Mouse (Mus musculus): Measurements from ENCODE around the gene Gpr155.

The Gpr155 gene

DNA sequence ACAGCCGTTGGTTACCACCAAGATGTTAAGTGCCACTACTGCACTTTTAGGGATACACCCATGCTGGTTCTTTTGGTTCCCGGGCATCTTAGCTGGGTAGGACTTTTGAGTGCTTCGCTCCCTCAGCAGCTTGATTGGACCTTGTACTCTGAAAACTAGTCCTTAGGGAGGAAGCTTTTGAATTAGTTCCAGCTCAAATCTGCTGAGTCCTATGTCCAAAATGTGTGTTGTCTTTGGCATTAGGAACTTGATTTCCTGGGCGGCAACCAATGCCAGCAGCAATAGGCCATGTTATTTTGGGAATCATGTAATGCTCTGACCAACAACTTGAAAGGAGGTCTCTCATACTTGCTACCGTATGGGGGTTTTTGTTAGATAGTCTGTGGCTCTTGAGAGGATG is 60.5 kb downstream of the Gpr155 start:
- DNase-seq (ENCODE audit: extremely low read depth, low read depth): no peak

DNA sequence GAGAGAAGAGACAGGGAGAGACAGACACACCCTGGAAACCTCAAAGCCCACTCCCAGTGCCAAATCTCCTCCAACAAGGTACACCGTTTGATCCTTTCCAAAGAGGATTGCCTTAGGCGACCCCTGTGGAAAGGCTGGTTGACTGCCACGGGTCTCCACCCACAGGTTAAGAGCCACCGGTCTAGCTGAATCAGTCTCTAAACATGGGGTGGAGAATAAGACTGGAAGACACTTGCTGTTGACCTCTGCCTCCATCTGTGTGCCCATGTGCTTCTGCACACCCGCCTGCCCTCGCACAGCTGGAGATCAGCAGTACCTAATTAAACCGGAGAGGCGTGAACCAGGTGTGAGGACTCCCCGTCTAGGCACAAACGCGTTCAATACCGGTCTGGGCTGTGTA is 63.4 kb downstream of the Gpr155 start:
- no peak for DNase-seq (ENCODE audit: extremely low read depth, low read depth)

DNA sequence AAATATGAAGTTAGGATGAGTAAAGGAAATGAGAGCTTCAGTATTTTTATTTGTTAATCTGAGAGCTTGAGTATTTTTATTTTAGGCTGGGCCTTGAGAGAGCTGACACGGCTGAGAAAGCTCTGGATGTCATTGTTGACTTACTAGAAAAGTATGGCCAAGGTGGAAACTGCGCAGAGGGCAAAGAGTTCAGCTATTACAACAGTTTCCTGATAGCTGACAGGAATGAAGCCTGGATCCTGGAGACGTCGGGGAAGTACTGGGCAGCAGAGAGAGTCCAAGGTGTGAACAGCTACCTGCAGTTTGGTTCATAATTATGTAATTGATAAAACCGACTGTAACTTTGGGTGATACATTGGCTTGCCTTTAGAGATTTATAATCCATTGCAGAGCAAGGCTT is 67.2 kb downstream of the Gpr155 start:
- DNase-seq (ENCODE audit: extremely low read depth, low read depth): no peak

DNA sequence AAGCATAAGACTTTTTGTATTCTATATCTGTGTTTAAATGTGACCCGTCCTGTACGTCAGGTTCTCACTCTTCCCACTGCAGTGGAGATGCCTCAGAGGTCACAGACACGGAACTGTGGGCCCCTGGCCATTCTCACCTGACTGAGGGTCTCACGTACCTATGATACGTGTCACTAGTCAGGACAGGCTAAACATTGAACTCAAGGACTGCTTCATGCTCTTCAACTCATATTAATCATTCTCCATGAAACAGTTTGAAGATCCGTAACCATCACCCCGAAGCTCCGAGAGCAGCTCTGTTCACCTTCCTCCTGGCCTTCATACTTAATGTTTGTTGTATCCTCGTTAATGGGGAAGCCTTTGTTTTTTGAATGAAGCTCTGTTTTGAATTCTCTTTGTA is 68.9 kb downstream of the Gpr155 start:
- DNase-seq (ENCODE audit: extremely low read depth, low read depth): no peak

DNA sequence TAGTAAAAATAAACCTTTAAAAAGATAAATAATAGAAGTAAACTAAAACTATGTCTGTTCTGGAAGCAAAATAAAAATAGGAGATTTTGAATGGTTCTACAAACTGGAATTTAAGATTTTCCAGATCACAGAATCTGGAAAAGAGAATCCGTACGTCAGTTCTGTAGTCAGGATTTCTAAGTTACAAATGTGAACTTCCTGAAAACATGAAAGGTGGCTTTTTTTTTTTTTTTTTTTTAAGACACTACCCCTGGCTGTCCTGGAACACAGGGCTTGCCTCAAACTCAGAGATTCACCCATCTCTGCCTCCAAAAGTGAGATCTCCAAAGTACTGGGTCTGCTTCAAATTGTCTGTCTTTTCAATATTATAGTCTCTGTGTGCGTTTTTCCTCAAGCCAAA is 72.1 kb downstream of the Gpr155 start:
- no peak for DNase-seq (ENCODE audit: extremely low read depth, low read depth)

DNA sequence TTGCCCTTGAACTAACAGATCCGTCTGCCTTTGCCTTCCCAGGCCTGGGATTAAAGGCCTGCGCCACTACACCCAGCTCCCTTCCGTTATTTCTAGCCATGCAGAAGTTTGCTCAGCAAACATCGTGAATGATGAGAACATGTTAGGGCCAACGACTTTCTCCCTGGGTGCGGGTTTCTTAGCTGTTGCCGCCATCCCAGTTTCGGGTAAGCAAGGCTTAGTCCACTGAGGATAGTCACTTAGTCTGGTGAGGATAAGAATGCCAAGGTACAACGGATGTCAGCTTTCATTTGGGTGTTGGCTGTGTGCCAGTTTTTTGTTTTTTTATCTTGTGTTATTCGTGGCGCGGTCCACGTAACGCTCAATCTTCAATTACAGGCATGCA is 73.3 kb downstream of the Gpr155 start:
- DNase-seq (ENCODE audit: extremely low read depth, low read depth): peak; percentile 79

DNA sequence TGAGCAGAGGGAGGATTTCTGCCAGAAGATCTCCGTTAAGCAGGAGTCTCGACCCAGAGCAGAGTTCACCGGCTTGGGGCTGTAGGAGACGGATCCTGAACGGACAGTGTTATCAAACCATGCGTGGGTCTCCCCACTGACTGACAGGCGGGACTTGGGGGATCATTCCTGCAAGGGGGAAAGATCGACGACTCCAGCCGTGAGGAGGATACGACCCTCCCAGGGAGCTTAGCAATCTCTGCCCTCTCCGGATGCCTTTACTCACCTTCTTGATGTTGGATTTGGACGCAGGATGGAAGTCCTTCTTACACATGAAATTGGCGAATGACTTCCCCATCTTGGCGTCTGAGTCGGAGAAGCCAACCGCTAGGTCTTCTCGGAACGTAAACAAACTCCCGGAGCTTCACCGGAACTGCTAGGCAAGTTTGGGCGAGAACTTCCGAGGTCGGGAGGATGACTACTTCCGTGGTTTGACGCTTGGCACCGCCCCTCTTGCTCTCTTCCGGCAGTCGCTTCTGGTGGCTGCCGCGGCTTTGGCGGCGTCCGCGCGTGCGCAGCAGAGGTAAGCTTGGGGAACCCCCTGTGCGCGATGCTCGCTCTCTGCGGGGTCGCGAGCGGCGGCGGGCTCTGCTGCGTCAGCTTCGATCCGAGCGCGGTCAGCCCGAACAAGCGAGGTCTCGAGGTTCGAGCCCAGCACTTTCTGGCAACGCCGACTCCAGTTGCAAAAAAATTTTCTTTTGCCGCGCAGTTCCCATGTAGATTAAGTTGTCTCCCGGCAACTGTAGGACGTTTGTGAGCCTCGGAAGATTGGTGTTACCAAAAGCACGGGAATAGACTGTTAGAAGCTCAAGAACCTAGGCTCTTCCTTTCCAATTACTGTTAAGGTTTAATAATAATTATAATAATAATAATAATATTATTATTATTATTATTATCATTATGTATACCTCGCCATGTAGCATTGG is 73.9 kb downstream of the Gpr155 start, which contains the start of the genes Scrn3 and Cir1:
TSS of gene Scrn3 (plus strand) at position 450 of the 965 bp plus-strand sequence.
TSS of gene Cir1 (minus strand) at position 550 of the 965 bp plus-strand sequence.
- peak; percentile 97 for DNase-seq (ENCODE audit: extremely low read depth, low read depth)

DNA sequence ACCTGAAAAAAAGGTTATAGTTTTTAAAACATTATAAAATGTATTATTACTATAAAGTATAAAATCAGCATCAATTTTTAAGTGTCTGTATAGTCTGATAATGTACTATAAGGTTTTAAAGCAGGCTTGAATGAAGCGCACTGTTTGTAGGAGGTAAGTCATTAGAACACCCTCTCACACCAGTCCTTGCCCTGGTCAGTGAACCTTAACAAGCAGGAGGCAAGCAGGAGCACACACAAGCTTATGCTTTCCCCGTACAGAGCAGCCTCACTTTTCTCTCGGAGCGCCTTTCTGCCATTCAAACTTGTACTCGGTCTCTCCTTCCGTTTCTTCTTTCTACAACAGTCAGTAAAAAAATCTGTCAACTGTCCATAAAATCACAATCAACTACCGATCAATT is 80.4 kb downstream of the Gpr155 start:
- no peak for DNase-seq (ENCODE audit: extremely low read depth, low read depth)

DNA sequence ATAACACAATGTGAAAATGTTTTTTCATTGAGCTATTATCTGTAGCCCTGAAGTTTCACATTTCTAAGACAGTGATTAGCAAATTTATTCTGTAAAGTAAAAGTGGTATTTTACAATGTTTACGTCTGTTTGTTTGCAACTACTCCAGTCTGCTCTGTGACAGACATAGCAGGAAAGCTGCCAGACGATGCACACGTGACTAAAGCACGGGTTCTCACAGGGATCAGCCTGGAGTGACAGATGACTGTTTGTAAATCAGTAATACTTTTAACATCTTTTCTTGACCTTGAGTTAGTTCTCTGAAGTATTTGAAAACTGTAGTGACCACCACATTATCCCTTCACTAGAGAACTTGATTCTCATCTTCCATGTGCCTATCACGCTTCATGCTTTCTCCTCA is 81.9 kb downstream of the Gpr155 start:
- DNase-seq (ENCODE audit: extremely low read depth, low read depth): no peak

DNA sequence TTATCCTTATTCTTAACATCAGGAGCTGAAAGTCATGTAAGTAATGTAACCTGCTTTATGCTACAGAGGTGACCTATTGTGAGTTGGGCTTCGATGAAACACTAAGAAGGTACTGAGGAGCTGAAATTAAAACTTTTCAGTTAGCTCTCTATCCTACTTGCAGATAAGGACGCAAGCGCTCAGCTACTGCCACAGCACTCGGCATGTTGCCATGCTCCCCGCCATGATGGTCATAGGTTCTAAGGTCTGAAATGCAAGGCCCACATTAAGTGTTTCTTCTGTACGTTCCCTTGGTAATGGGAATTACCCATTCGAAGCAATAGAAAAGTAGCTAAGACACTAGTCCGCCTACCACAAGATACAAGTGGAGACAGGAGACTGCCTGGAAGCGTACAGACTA is 83.7 kb downstream of the Gpr155 start:
- no peak for DNase-seq (ENCODE audit: extremely low read depth, low read depth)

DNA sequence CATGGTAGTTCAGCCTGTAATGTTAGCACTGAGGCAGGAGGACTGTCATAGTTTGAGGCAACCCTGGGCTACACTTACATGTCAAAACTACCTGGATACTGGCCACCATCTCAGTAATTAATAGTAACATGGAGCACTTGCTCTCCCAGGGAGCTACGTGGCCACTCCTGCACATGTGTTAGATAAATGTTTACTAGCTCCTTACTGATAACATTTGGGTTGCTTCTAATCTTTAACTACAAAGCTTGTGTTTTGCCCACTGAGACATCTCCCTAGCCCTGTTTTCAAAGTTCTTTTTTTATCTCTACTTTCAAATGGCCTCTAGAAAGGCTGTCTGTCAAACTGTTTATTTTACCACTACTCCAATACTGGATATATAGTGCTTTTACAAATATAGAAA is 84.4 kb downstream of the Gpr155 start:
- DNase-seq (ENCODE audit: extremely low read depth, low read depth): no peak

DNA sequence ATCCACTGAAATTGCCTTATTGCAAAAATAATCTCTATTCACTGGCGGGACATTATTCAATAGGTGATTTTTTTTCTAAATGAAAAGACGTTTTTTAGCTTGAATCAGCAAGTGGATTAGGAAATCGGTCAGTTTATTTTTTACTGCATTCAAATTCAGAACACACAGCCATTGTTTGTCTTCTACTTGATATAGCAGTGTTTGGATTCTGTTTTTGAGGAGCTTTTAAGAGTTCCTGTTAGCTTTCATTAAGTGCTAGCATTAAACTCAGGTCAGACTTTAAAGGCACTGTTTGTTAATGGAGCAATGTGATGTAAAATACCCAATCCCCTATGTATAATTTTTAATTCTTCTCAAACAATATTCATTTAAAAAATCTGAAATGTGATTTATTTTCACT is 87.5 kb downstream of the Gpr155 start:
- no peak for DNase-seq (ENCODE audit: extremely low read depth, low read depth)

DNA sequence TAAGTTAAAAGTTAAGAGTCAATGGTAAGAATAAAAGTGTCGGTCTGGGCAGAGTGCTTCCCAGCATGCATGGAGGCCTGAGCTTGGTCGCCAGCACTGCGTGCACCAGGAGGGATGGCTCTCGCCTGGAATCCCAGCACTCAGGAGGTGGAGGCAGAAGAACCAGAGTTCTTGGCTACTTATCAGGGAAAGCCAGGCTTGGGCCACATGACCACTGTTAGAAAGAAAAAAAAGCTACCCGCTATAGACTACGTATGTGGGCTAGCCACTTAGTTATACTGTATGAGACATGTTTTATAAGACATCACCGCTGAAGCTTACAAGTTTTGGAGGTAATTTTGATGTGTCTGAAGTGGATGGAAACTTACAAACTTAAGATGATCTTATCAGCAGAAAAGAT is 88.2 kb downstream of the Gpr155 start:
- DNase-seq (ENCODE audit: extremely low read depth, low read depth): no peak

DNA sequence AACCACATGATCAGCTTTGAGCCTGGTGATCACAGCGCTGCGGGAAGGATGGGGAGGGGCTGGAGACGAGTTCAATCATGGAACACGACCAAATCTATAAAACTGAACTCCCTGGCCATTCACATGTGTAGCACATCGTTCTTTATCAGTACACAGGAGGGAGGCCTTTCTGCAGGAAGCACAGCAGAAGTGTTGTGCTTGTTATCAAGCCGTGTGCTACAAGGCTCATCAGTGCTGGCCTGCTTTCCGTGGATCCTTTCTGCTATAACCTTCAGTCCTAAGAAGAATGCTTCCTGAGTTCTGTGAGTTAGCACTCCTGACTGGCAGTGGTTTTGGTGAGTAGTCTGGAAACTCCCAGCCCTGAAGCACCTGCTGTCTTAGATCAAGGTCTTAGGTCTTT is 91.3 kb downstream of the Gpr155 start:
- no peak for DNase-seq (ENCODE audit: extremely low read depth, low read depth)
